24 mouse cellular contexts compared by ENCODE assay signal in the genomic region with DNA sequence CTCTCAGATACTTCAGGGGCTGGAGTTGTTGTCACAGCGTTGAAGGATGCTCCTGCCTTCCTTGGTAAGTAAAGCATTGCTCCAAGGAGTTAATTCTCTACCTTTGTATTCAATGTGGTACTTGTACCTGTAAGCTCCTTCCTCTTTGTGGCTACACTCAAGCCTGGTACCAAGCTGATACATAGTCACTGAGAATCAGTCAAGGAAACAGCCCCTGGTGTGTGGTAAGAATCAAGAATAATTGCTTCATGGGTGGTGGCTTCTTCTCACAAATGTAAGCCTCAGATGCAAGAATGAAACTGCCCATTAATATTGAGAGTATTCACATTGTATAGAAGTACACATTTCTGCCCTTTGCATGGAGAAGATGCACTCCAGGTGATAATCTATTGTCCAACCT. TPM values are rescaled to one million over a fixed set of nuclear protein-coding genes. Genes with fewer than 3 reads are reported as not detected.
"Had no signal": no experiment of that assay in that cellular context is flagged by ENCODE, and none has a peak within 500 bp of the region (broad histone marks: within the 10 kb centered on the region; RNA-seq: fewer than 3 reads in every experiment).

No protein-coding gene starts in this region.

- H3K4me1 ChIP-seq: midbrain, embryonic 12.5 days; neural tube, embryonic 13.5 days; neural tube, embryonic 15.5 days had no signal

- DNase-seq: liver, postnatal 0 days; lung, adult 2 months; lung, postnatal 14 days; lung, postnatal 4 days; midbrain, embryonic 14.5 days; retina, postnatal 1 day; right cerebral cortex, adult 18-20 months; right cerebral cortex, postnatal 25 days; right cerebral cortex, postnatal 4 days; spleen, adult 18-20 months; thymus, adult 2 months; thymus, postnatal 25 days; thymus, postnatal 4 days had no signal

- H3K27me3 ChIP-seq: liver, embryonic 15.5 days; lung, embryonic 15.5 days; neural tube, embryonic 13.5 days; neural tube, embryonic 15.5 days had no signal

- H3K4me3 ChIP-seq: liver, embryonic 15.5 days; lung, embryonic 15.5 days; midbrain, embryonic 10.5 days; midbrain, embryonic 12.5 days; myocyte; neural tube, embryonic 13.5 days; neural tube, embryonic 15.5 days had no signal

- H3K4me2 ChIP-seq: liver, embryonic 15.5 days; lung, embryonic 15.5 days; midbrain, embryonic 12.5 days; neural tube, embryonic 13.5 days; neural tube, embryonic 15.5 days had no signal

- H3K9ac ChIP-seq: liver, embryonic 15.5 days; liver, postnatal 0 days; lung, embryonic 15.5 days; midbrain, embryonic 12.5 days; neural tube, embryonic 13.5 days; neural tube, embryonic 15.5 days had no signal

- H3K9me3 ChIP-seq: liver, embryonic 15.5 days; lung, embryonic 15.5 days; midbrain, embryonic 10.5 days; midbrain, embryonic 12.5 days; neural tube, embryonic 13.5 days; neural tube, embryonic 15.5 days had no signal

- H3K36me3 ChIP-seq: liver, embryonic 15.5 days; lung, embryonic 15.5 days; midbrain, embryonic 10.5 days; midbrain, embryonic 12.5 days; neural tube, embryonic 13.5 days; neural tube, embryonic 15.5 days had no signal

- H3K27ac ChIP-seq: liver, embryonic 15.5 days; lung, embryonic 15.5 days; midbrain, embryonic 10.5 days; midbrain, embryonic 12.5 days; neural tube, embryonic 13.5 days; neural tube, embryonic 15.5 days had no signal

- ATAC-seq: liver, postnatal 0 days; lung, postnatal 0 days; midbrain, embryonic 16.5 days had no signal

RNA-seq across cellular contexts. Expression of gene Gcsam, which starts 5.8 kb away (rescaled TPM):
- polyA plus RNA-seq: midbrain, embryonic 14.5 days; midbrain, embryonic 16.5 days; myocyte; neural tube, embryonic 15.5 days had no signal

RNA-seq across cellular contexts. Expression of gene BC016579, which starts 37.9 kb away (rescaled TPM):
- total RNA-seq: megakaryocyte-erythroid progenitor cell, adult 5-6 weeks had no signal
- polyA plus RNA-seq: midbrain, embryonic 16.5 days; myocyte; neural tube, embryonic 13.5 days; neural tube, embryonic 15.5 days; testis, adult 2 months had no signal
